Comparison of ENCODE assay signal across 20 mouse cellular contexts in the genomic region with DNA sequence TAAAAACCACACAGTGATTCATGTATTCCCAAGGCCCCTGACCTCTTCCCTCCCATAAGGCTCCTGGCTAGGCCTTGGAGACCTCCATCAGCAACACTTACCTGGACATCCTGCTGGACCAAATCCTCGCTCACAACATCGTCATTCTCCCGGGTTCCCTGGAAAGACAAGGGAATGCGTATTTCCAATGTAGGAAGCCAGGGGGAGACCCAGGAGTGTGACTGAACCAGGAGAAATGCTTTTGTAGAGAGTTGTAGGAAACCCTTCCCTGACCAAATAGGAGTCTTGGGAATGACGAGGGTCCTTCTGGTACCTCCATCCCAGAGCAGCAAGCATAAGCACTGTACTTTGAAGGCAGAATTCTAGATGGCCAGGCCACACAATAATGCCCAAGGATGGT. TPM values are rescaled to one million over a fixed set of nuclear protein-coding genes. Genes with fewer than 3 reads are reported as not detected.
DNase-seq lines count a peak whose midpoint lies in the region; ATAC-seq and TF ChIP-seq lines count a peak whose summit lies in the region.
"Had no signal": no experiment of that assay in that cellular context is flagged by ENCODE, and none has a peak within 500 bp of the region (broad histone marks: within the 10 kb centered on the region; RNA-seq: fewer than 3 reads in every experiment).

No protein-coding gene starts in this region.

- TF ChIP-seq CTCF in gastrocnemius, adult 2 months (IDR thresholded peaks at IDR 0.05): no peak
- TF ChIP-seq CTCF in kidney, postnatal 0 days (IDR thresholded peaks at IDR 0.05; ENCODE audit: low read depth): peak; percentile 50
- peak; percentile 42 for TF ChIP-seq CTCF in lung, postnatal 0 days (IDR thresholded peaks at IDR 0.05)
- peak; percentile 54 for TF ChIP-seq CTCF in stomach, postnatal 0 days (IDR thresholded peaks at IDR 0.05; ENCODE audit: low read depth)

- no peak overlapping the region for H3K4me3 ChIP-seq in gastrocnemius, adult 2 months
- no peak overlapping the region for H3K4me3 ChIP-seq in kidney, postnatal 0 days (replicated peaks; ENCODE audit: low read depth, low read length)
- no peak overlapping the region for H3K4me3 ChIP-seq in lung, postnatal 0 days (ENCODE audit: low read depth, low read length)
- no peak overlapping the region for H3K4me3 ChIP-seq in stomach, postnatal 0 days (ENCODE audit: low read depth, low read length)
- H3K4me3 ChIP-seq: embryonic facial prominence, embryonic 10.5 days; heart, adult 2 months; heart, embryonic 15.5 days; hindbrain, embryonic 15.5 days had no signal

- WGBS in kidney, postnatal 0 days: 83% methylated on average over 5 of the region's 5 CpGs
- WGBS in lung, postnatal 0 days: 78% methylated on average over 5 of the region's 5 CpGs
- 78% methylated on average over 5 of the region's 5 CpGs for WGBS in stomach, postnatal 0 days

- H3K4me2 ChIP-seq in kidney, postnatal 0 days (ENCODE audit: low read length): no peak overlapping the region
- no peak overlapping the region for H3K4me2 ChIP-seq in lung, postnatal 0 days (replicated peaks; ENCODE audit: low read depth, low read length)
- no peak overlapping the region for H3K4me2 ChIP-seq in stomach, postnatal 0 days (replicated peaks; ENCODE audit: low read depth)
- H3K4me2 ChIP-seq: heart, embryonic 11.5 days; heart, embryonic 15.5 days; hindbrain, embryonic 15.5 days had no signal

- peaks cover 64% of the 10 kb centered on the region for H3K36me3 ChIP-seq in kidney, postnatal 0 days (ENCODE audit: insufficient read depth, low read length)
- peaks cover 57% of the 10 kb centered on the region for H3K36me3 ChIP-seq in lung, postnatal 0 days (ENCODE audit: insufficient read depth, low read length)
- peaks cover 60% of the 10 kb centered on the region for H3K36me3 ChIP-seq in stomach, postnatal 0 days (ENCODE audit: control insufficient read depth, insufficient read depth, low read length)

- no peak for TF ChIP-seq EP300 in lung, postnatal 0 days (IDR thresholded peaks at IDR 0.05)
- no peak for TF ChIP-seq EP300 in stomach, postnatal 0 days (optimal IDR thresholded peaks at IDR 0.05)

- intact Hi-C loops in gastrocnemius, adult 2 months (cut with DNase I): no loop called here

- no peak for ATAC-seq in kidney, postnatal 0 days (replicated peaks; ENCODE audit: low FRiP score, low read depth)
- no peak for ATAC-seq in lung, postnatal 0 days
- no peak for ATAC-seq in stomach, postnatal 0 days (ENCODE audit: low FRiP score, low TSS enrichment)
- ATAC-seq: forebrain, embryonic 14.5 days had no signal

- no peaks in the 10 kb centered on the region for H3K9me3 ChIP-seq in kidney, postnatal 0 days (replicated peaks; ENCODE audit: low read length)
- no peaks in the 10 kb centered on the region; the same call in 1 of the 2 replicates for H3K9me3 ChIP-seq in lung, postnatal 0 days (ENCODE audit: low read length)
- H3K9me3 ChIP-seq in stomach, postnatal 0 days (ENCODE audit: control insufficient read depth, low read length): no peaks in the 10 kb centered on the region
- H3K9me3 ChIP-seq: hindbrain, embryonic 15.5 days had no signal

- H3K27ac ChIP-seq in gastrocnemius, adult 2 months: peak overlapping the region; percentile 28; the same call in 1 of the 2 replicates
- H3K27ac ChIP-seq in kidney, postnatal 0 days: no peak overlapping the region
- no peak overlapping the region for H3K27ac ChIP-seq in lung, postnatal 0 days (ENCODE audit: low read length)
- no peak overlapping the region for H3K27ac ChIP-seq in stomach, postnatal 0 days (replicated peaks)
- H3K27ac ChIP-seq: embryonic facial prominence, embryonic 10.5 days; heart, adult 2 months; heart, embryonic 15.5 days; hindbrain, embryonic 15.5 days had no signal

- no peak overlapping the region for H3K9ac ChIP-seq in kidney, postnatal 0 days (ENCODE audit: low read depth, low read length)
- no peak overlapping the region for H3K9ac ChIP-seq in lung, postnatal 0 days (replicated peaks; ENCODE audit: low read depth)
- no peak overlapping the region for H3K9ac ChIP-seq in stomach, postnatal 0 days (ENCODE audit: low read length)
- H3K9ac ChIP-seq: heart, embryonic 15.5 days; hindbrain, embryonic 15.5 days had no signal

- no peak for DNase-seq in gastrocnemius, adult 2 months
- DNase-seq in gastrocnemius, adult 8-10 months (ENCODE audit: low spot score in 2 of 2): no peak
- no peak for DNase-seq in kidney, postnatal 0 days (ENCODE audit: low spot score)
- DNase-seq in kidney, postnatal 4 days: no peak
- no peak for DNase-seq in lung, postnatal 0 days (ENCODE audit: low spot score)
- no peak for DNase-seq in lung, postnatal 10 days
- DNase-seq in stomach, postnatal 0 days (ENCODE audit: low spot score): no peak
- no peak for DNase-seq in thymus, postnatal 4 days
- DNase-seq: adrenal gland, adult 2 months; adrenal gland, postnatal 25 days; cerebellum, adult 2 months; cerebellum, postnatal 10 days; gastrocnemius, postnatal 14 days; heart, adult 2 months; heart, postnatal 36 days had no signal

- H3K4me1 ChIP-seq in kidney, postnatal 0 days (replicated peaks; ENCODE audit: insufficient read depth, low read length): no peaks in the 10 kb centered on the region
- no peaks in the 10 kb centered on the region for H3K4me1 ChIP-seq in lung, postnatal 0 days (ENCODE audit: insufficient read depth, low read depth, low read length)
- no peaks in the 10 kb centered on the region for H3K4me1 ChIP-seq in stomach, postnatal 0 days (replicated peaks; ENCODE audit: control insufficient read depth, insufficient read depth)
- H3K4me1 ChIP-seq: embryonic facial prominence, embryonic 10.5 days; heart, embryonic 15.5 days; hindbrain, embryonic 15.5 days had no signal

- H3K27me3 ChIP-seq in kidney, postnatal 0 days (ENCODE audit: insufficient read depth, low read length): no peaks in the 10 kb centered on the region
- no peaks in the 10 kb centered on the region for H3K27me3 ChIP-seq in lung, postnatal 0 days (replicated peaks; ENCODE audit: insufficient read depth, low read length)
- no peaks in the 10 kb centered on the region for H3K27me3 ChIP-seq in stomach, postnatal 0 days (ENCODE audit: control insufficient read depth, insufficient read depth, low read length)
- H3K27me3 ChIP-seq: heart, embryonic 15.5 days; hindbrain, embryonic 15.5 days had no signal

RNA-seq across cellular contexts. Expression of gene Anxa6, which starts 27.6 kb away (rescaled TPM):
- 100 to 1,000 TPM; 166 to 187 TPM for total RNA-seq in gastrocnemius, adult 2 months (2021)
- 100 to 1,000 TPM; 160 to 179 (median 170) TPM for total RNA-seq in gastrocnemius, adult 8-10 months (2022)
- 146 and 176 TPM in 2 replicates for polyA plus RNA-seq in kidney, postnatal 0 days (2015; fragmentation: Nextera tagmentation; extraction: Ambion mirVana)
- polyA plus RNA-seq in lung, postnatal 0 days (2015; fragmentation: Nextera tagmentation; extraction: Ambion mirVana): 228 and 265 TPM in 2 replicates
- 140 and 141 TPM in 2 replicates for polyA plus RNA-seq in stomach, postnatal 0 days (2015; fragmentation: Nextera tagmentation; extraction: Ambion mirVana)

RNA-seq across cellular contexts. Expression of gene Tnip1, which starts 43.0 kb away (rescaled TPM):
- total RNA-seq in gastrocnemius, adult 2 months (2021): 10 to 100 TPM; 29.8 to 31.7 TPM
- total RNA-seq in gastrocnemius, adult 8-10 months (2022): 10 to 100 TPM; 33.2 to 42.3 (median 37.1) TPM
- polyA plus RNA-seq in kidney, postnatal 0 days (2015; fragmentation: Nextera tagmentation; extraction: Ambion mirVana): 17.5 and 20.3 TPM in 2 replicates
- 17.6 and 22.7 TPM in 2 replicates for polyA plus RNA-seq in lung, postnatal 0 days (2015; fragmentation: Nextera tagmentation; extraction: Ambion mirVana)
- polyA plus RNA-seq in stomach, postnatal 0 days (2015; fragmentation: Nextera tagmentation; extraction: Ambion mirVana): 14.7 and 15.5 TPM in 2 replicates
